Mouse (Mus musculus): ENCODE data around the gene Tgfa. TPM values are rescaled to one million over a fixed set of nuclear protein-coding genes. Genes with fewer than 3 reads are reported as not detected.
A peak's percentile ranks its signal among the peaks of the same experiment; 100 is the strongest.

The Tgfa gene
- total and polyA plus RNA-seq, 3 experiments = 0.80 to 1.6 (median 1.0) TPM

DNA sequence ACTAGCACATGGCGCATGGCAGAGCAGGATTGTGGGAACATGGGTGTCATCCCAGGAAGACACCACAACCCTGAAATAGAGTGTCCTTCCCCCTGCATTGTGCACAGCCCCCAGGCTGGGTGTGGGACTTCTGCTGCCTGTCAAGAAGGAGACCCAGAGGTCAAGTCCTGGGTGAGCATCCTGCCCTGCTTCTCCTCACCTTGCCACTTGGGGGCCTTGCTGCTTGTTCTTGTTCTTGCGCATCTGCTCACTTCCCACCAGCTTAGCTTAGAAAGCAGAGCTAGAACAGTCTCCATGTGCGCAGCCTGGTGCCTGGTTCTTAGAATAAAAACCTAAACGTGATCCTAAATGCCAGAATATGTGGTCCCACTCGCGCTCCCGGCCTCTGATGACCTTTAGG, 82.6 kb downstream of the Tgfa start:
- TF ChIP-seq EP300 (IDR thresholded peaks at IDR 0.05; ENCODE audit: insufficient read depth, low read depth, low read length) (no peak), CTCF (IDR thresholded peaks at IDR 0.05) (no peak), POLR2A (IDR thresholded peaks at IDR 0.05; ENCODE audit: insufficient read depth, low read depth, low read length) (no peak)
- Histone ChIP-seq H3K4me1 (ENCODE audit: control insufficient read depth, insufficient read depth, low read length) (no peaks in the 10 kb centered on the region), H3K9ac (ENCODE audit: low read depth, low read length) (no peak overlapping the region), H3K79me2 (replicated peaks; ENCODE audit: control insufficient read depth, insufficient read depth, low read length) (no peaks in the 10 kb centered on the region), H3K4me3 (no peak overlapping the region), H3K27me3 (ENCODE audit: control insufficient read depth, insufficient read depth, low read length) (no peaks in the 10 kb centered on the region), H3K36me3 (ENCODE audit: control insufficient read depth, insufficient read depth, low read length) (no peaks in the 10 kb centered on the region), H3K27ac (no peak overlapping the region)
- WGBS = 77% methylated on average over 7 of the region's 7 CpGs
- no peak for DNase-seq
- intact Hi-C loops (cut with DNase I) = no loop called here

DNA sequence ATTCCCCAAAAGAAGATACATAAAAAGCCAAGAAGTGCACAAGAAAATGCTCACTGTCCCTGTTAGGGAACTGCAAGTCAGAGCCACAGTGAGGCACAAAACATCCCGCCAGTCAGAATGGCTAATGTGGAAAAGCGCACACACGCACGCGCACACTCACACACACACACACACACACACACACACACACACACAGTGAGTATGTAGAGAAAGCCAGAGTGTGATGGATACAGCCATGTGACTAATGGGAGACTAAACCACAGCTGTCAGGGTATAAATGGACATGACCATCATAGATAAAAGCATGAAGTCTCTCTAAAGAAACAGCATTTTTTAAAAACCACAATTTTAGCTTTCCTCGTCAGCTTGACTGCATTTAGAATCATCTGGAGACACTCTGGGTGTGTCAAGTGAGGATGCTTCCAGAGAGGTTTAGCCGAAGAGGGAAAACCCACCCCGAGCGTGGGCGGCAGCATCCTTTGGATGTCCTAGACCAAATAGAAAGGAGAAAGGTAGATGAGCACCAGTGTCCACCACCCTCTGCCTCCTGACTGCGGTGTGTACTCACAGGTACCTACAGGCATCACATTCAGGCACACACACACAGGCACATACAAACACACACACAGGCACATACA, 86.7 kb downstream of the Tgfa start:
- Histone ChIP-seq H3K27ac (no peak overlapping the region), H3K9ac (ENCODE audit: low read depth, low read length) (no peak overlapping the region), H3K36me3 (ENCODE audit: control insufficient read depth, insufficient read depth, low read length) (no peaks in the 10 kb centered on the region), H3K79me2 (replicated peaks; ENCODE audit: control insufficient read depth, insufficient read depth, low read length) (no peaks in the 10 kb centered on the region), H3K4me3 (no peak overlapping the region), H3K4me1 (ENCODE audit: control insufficient read depth, insufficient read depth, low read length) (no peaks in the 10 kb centered on the region), H3K27me3 (ENCODE audit: control insufficient read depth, insufficient read depth, low read length) (no peaks in the 10 kb centered on the region)
- intact Hi-C loops (cut with DNase I) = no loop called here
- WGBS = 81% methylated on average over 11 of the region's 11 CpGs
- DNase-seq = no peak
- no peak for TF ChIP-seq POLR2A (IDR thresholded peaks at IDR 0.05; ENCODE audit: insufficient read depth, low read depth, low read length)
- TF ChIP-seq CTCF (IDR thresholded peaks at IDR 0.05) = no peak
- TF ChIP-seq EP300 (IDR thresholded peaks at IDR 0.05; ENCODE audit: insufficient read depth, low read depth, low read length) = no peak

DNA sequence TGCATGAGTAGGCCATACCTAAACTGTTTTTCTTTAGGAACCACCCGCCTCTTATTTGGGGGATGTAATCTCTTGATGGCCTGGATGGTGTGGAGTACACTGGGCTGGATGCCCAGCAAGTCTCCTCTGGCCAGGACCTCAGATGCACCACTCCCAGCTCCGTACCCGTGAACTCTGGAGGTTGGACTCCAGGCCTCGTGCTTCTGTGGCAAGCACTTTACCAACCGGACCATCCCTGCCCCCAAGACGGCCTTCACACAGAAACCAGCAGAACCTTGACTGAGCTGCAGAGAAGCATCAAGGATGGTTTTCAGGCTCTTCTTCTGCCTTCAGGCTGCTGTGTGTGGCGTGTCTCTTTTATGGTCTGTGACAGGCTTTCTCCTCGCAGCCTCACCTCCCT, 98.3 kb downstream of the Tgfa start:
- intact Hi-C loops (cut with DNase I) = no loop called here
- Histone ChIP-seq H3K9ac (ENCODE audit: low read depth, low read length) (no peak overlapping the region), H3K4me1 (ENCODE audit: control insufficient read depth, insufficient read depth, low read length) (no peaks in the 10 kb centered on the region), H3K4me3 (no peak overlapping the region), H3K27me3 (ENCODE audit: control insufficient read depth, insufficient read depth, low read length) (no peaks in the 10 kb centered on the region), H3K36me3 (ENCODE audit: control insufficient read depth, insufficient read depth, low read length) (no peaks in the 10 kb centered on the region), H3K79me2 (replicated peaks; ENCODE audit: control insufficient read depth, insufficient read depth, low read length) (no peaks in the 10 kb centered on the region), H3K27ac (no peak overlapping the region)
- DNase-seq = peak in 1 of 2 experiments; percentile 8
- no peak for TF ChIP-seq EP300 (IDR thresholded peaks at IDR 0.05; ENCODE audit: insufficient read depth, low read depth, low read length)
- TF ChIP-seq CTCF (IDR thresholded peaks at IDR 0.05) = no peak
- no peak for TF ChIP-seq POLR2A (IDR thresholded peaks at IDR 0.05; ENCODE audit: insufficient read depth, low read depth, low read length)
- 45% methylated on average over 8 of the region's 8 CpGs for WGBS

DNA sequence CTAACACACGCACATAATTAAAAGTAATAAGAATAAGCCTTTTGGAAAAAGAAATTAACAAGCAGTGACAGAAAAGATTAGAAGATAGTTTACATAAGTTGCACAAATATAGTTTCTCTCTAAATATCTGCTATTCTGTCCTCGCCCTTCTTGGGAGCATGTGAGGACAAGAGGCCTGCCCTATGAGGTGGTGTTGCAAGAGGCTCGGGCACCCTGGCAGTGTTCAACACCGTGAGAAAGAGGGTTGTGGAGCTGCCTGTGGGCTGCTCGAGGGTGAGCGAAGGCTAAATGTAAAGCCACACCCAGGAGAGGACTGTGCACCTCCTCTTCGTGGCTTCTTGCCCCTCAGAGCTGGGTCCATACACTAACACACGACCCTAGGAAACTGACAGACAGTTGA, 100.4 kb downstream of the Tgfa start:
- no peak overlapping the region for H3K27ac ChIP-seq
- no peaks in the 10 kb centered on the region for H3K27me3 ChIP-seq (ENCODE audit: control insufficient read depth, insufficient read depth, low read length)
- H3K36me3 ChIP-seq (ENCODE audit: control insufficient read depth, insufficient read depth, low read length) = no peaks in the 10 kb centered on the region
- WGBS = 79% methylated on average over 8 of the region's 8 CpGs
- H3K4me1 ChIP-seq (ENCODE audit: control insufficient read depth, insufficient read depth, low read length) = no peaks in the 10 kb centered on the region
- no peaks in the 10 kb centered on the region for H3K79me2 ChIP-seq (replicated peaks; ENCODE audit: control insufficient read depth, insufficient read depth, low read length)
- intact Hi-C loops (cut with DNase I) = no loop called here
- TF ChIP-seq EP300 (IDR thresholded peaks at IDR 0.05; ENCODE audit: insufficient read depth, low read depth, low read length) (no peak), CTCF (IDR thresholded peaks at IDR 0.05) (no peak), POLR2A (IDR thresholded peaks at IDR 0.05; ENCODE audit: insufficient read depth, low read depth, low read length) (no peak)
- DNase-seq = no peak
- H3K9ac ChIP-seq (ENCODE audit: low read depth, low read length) = no peak overlapping the region
- H3K4me3 ChIP-seq = no peak overlapping the region

DNA sequence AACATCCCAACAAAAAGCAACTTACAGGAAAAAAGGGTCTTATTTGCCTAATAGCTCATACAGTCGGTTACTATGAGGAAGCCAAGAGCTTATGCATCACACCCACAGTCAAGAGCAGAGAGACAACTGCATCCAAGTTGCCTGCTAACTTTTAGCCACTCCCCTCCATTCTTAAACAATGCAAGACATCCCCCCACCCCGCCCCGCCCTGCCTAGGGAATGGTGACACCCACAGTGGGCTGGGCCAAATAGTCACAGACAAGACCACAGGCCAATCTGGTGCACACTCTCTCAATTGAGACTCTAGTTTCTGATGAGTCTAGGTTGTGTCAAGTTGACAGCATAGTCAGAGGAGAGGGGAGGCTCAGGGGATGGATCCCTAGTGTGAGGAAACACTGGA, 101.1 kb downstream of the Tgfa start:
- WGBS = 95% methylated on average over 3 of the region's 3 CpGs
- TF ChIP-seq EP300 (IDR thresholded peaks at IDR 0.05; ENCODE audit: insufficient read depth, low read depth, low read length) = no peak
- TF ChIP-seq CTCF (IDR thresholded peaks at IDR 0.05) = no peak
- TF ChIP-seq POLR2A (IDR thresholded peaks at IDR 0.05; ENCODE audit: insufficient read depth, low read depth, low read length) = no peak
- intact Hi-C loops (cut with DNase I) = no loop called here

DNA sequence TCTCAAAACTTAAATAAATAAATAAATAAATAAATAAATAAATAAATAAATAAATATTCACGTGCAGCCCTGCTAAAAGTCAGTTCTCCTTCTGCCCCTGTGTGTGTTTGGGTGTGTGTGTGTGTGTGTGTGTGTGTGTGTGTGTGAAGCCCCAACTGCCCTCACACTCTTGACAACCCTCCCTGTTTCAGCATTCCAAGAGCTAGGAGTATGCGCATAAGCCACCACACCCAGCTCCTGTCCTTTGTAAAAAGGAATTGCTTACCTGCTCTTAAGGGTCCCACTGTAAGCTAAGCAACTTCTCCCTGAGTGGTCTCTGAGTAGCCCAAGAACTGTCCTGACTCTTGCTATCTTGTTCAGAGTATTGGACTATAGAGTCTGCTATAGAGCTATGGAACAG, 101.9 kb downstream of the Tgfa start:
- no peak overlapping the region for H3K9ac ChIP-seq (ENCODE audit: low read depth, low read length)
- H3K4me3 ChIP-seq = no peak overlapping the region
- DNase-seq = no peak
- no peak overlapping the region for H3K27ac ChIP-seq
- H3K79me2 ChIP-seq (replicated peaks; ENCODE audit: control insufficient read depth, insufficient read depth, low read length) = no peaks in the 10 kb centered on the region
- no peaks in the 10 kb centered on the region for H3K27me3 ChIP-seq (ENCODE audit: control insufficient read depth, insufficient read depth, low read length)
- H3K4me1 ChIP-seq (ENCODE audit: control insufficient read depth, insufficient read depth, low read length) = no peaks in the 10 kb centered on the region
- intact Hi-C loops (cut with DNase I) = no loop called here
- no peak for TF ChIP-seq POLR2A (IDR thresholded peaks at IDR 0.05; ENCODE audit: insufficient read depth, low read depth, low read length)
- no peak for TF ChIP-seq CTCF (IDR thresholded peaks at IDR 0.05)
- no peak for TF ChIP-seq EP300 (IDR thresholded peaks at IDR 0.05; ENCODE audit: insufficient read depth, low read depth, low read length)
- 88% methylated on average over 2 of the region's 2 CpGs for WGBS
- no peaks in the 10 kb centered on the region for H3K36me3 ChIP-seq (ENCODE audit: control insufficient read depth, insufficient read depth, low read length)

More for the DNA sequence above, 101.1 kb downstream of the Tgfa start:
- H3K4me1 ChIP-seq (ENCODE audit: control insufficient read depth, insufficient read depth, low read length) = no peaks in the 10 kb centered on the region
- no peak overlapping the region for H3K27ac ChIP-seq
- no peaks in the 10 kb centered on the region for H3K79me2 ChIP-seq (replicated peaks; ENCODE audit: control insufficient read depth, insufficient read depth, low read length)
- H3K9ac ChIP-seq (ENCODE audit: low read depth, low read length) = no peak overlapping the region
- H3K27me3 ChIP-seq (ENCODE audit: control insufficient read depth, insufficient read depth, low read length) = no peaks in the 10 kb centered on the region
- H3K36me3 ChIP-seq (ENCODE audit: control insufficient read depth, insufficient read depth, low read length) = no peaks in the 10 kb centered on the region
- H3K4me3 ChIP-seq = no peak overlapping the region
- DNase-seq = no peak
